Mouse (Mus musculus) stomach, postnatal 0 days (tissue): ENCODE results near the gene Taf3.
A peak's percentile ranks its signal among the peaks of the same experiment; 100 is the strongest.

Source experiments
- CTCF ChIP-seq: IDR thresholded peaks from 2 replicates; pipeline ENCODE4 v1.5.1; 2016; ENCODE audit warnings: antibody characterized with exemption, low read depth, mild to moderate bottlenecking, moderate library complexity
- EP300 ChIP-seq: optimal IDR thresholded peaks from 2 replicates; pipeline ENCODE3; 2016; ENCODE audit warnings: antibody characterized with exemption

- TF ChIP-seq CTCF (peak; percentile 37), EP300 (no peak)
Measured at GRCm38 (mm10) chr2:9881611-9882023, 166.8 kb downstream of the Taf3 start.
